Comparison of ENCODE assay signal across 7 mouse cellular contexts in genomic region chr1:43264407-43264889, GRCm38 (mm10).
DNase-seq lines count a peak whose midpoint lies in the region; ATAC-seq and TF ChIP-seq lines count a peak whose summit lies in the region.

No protein-coding gene starts in this region.

- H3K9me3 ChIP-seq in limb, embryonic 10.5 days (replicated peaks) = no peaks in the 10 kb centered on the region
- H3K9me3 ChIP-seq in midbrain, embryonic 15.5 days = no peaks in the 10 kb centered on the region

- no peaks in the 10 kb centered on the region for H3K27me3 ChIP-seq in heart, adult 2 months (ENCODE audit: control insufficient read depth, insufficient read depth, low read length)
- no peaks in the 10 kb centered on the region for H3K27me3 ChIP-seq in kidney, adult 2 months (replicated peaks; ENCODE audit: control insufficient read depth, insufficient read depth, low read length)
- no peaks in the 10 kb centered on the region for H3K27me3 ChIP-seq in limb, embryonic 10.5 days (ENCODE audit: low read depth, poor library complexity, severe bottlenecking)
- no peaks in the 10 kb centered on the region for H3K27me3 ChIP-seq in midbrain, embryonic 15.5 days (replicated peaks)
- no peaks in the 10 kb centered on the region for H3K27me3 ChIP-seq in spleen, adult 2 months (ENCODE audit: control insufficient read depth, insufficient read depth, low read length)

- peak overlapping the region; percentile 36 for H3K4me2 ChIP-seq in midbrain, embryonic 15.5 days

- H3K4me1 ChIP-seq in heart, adult 2 months (ENCODE audit: control insufficient read depth, insufficient read depth, low read length) = peaks cover 7% of the 10 kb centered on the region
- peaks cover 9% of the 10 kb centered on the region; the same call in 1 of the 2 replicates for H3K4me1 ChIP-seq in kidney, adult 2 months (ENCODE audit: control insufficient read depth, insufficient read depth, low read length)
- H3K4me1 ChIP-seq in limb, embryonic 10.5 days = peaks cover 2% of the 10 kb centered on the region; the same call in 1 of the 2 replicates
- no peaks in the 10 kb centered on the region for H3K4me1 ChIP-seq in midbrain, embryonic 15.5 days
- H3K4me1 ChIP-seq in spleen, adult 2 months (ENCODE audit: control insufficient read depth, insufficient read depth, insufficient read length) = no peaks in the 10 kb centered on the region

- peak; percentile 93 for TF ChIP-seq CTCF in heart, adult 2 months (IDR thresholded peaks at IDR 0.05)
- peak; percentile 67 for TF ChIP-seq CTCF in kidney, adult 2 months (conservative IDR thresholded peaks at IDR 0.05; ENCODE audit: insufficient read depth, insufficient read length, low read depth, low read length)
- TF ChIP-seq CTCF in spleen, adult 2 months (IDR thresholded peaks at IDR 0.05; ENCODE audit: extremely low read depth, insufficient read depth, insufficient read length, insufficient replicate concordance) = peak; percentile 62; the same call in 1 of the 2 replicates

- no peak overlapping the region for H3K9ac ChIP-seq in heart, adult 2 months (ENCODE audit: low read depth, low read length)
- no peak overlapping the region for H3K9ac ChIP-seq in midbrain, embryonic 15.5 days

- intact Hi-C loops in heart, adult 2 months (cut with DNase I) = loop anchor here (1.0 to 5.0 kb wide), 3 partner anchors 125 to 347 kb away; no protein-coding TSS in a partner anchor

- peak; percentile 86 for ATAC-seq in midbrain, embryonic 15.5 days (replicated peaks)

- H3K27ac ChIP-seq in heart, adult 2 months = peak overlapping the region; percentile 13; the same call in 1 of the 2 replicates
- no peak overlapping the region for H3K27ac ChIP-seq in kidney, adult 2 months (ENCODE audit: insufficient read depth, low read depth, low read length)
- peak overlapping the region; percentile 50; the same call in 1 of the 2 replicates for H3K27ac ChIP-seq in limb, embryonic 10.5 days
- H3K27ac ChIP-seq in midbrain, embryonic 15.5 days = peak overlapping the region; percentile 59; the same call in 1 of the 2 replicates
- H3K27ac ChIP-seq in spleen, adult 2 months (ENCODE audit: insufficient read depth, low read length) = no peak overlapping the region

- WGBS in heart, adult 2 months = 14% methylated on average over 5 of the region's 5 CpGs
- WGBS in kidney, adult 2 months = 6% methylated on average over 5 of the region's 5 CpGs
- WGBS in limb, embryonic 10.5 days = 22% methylated on average over 5 of the region's 5 CpGs
- WGBS in midbrain, embryonic 15.5 days = 18% methylated on average over 5 of the region's 5 CpGs
- 14% methylated on average over 5 of the region's 5 CpGs for WGBS in spleen, adult 2 months

- H3K79me2 ChIP-seq in heart, adult 2 months (replicated peaks; ENCODE audit: control insufficient read depth, insufficient read depth, low read length) = no peaks in the 10 kb centered on the region

- no peaks in the 10 kb centered on the region; the same call in 1 of the 2 replicates for H3K36me3 ChIP-seq in heart, adult 2 months (ENCODE audit: control insufficient read depth, insufficient read depth, low read length)
- H3K36me3 ChIP-seq in kidney, adult 2 months (ENCODE audit: control insufficient read depth, insufficient read depth, low read length) = no peaks in the 10 kb centered on the region
- no peaks in the 10 kb centered on the region for H3K36me3 ChIP-seq in limb, embryonic 10.5 days
- no peaks in the 10 kb centered on the region for H3K36me3 ChIP-seq in midbrain, embryonic 15.5 days (replicated peaks)
- H3K36me3 ChIP-seq in spleen, adult 2 months (ENCODE audit: control insufficient read depth, insufficient read depth, low read length) = no peaks in the 10 kb centered on the region

- no peak for TF ChIP-seq POLR2A in heart, adult 2 months (IDR thresholded peaks at IDR 0.05; ENCODE audit: insufficient read depth, low read depth, low read length)
- no peak for TF ChIP-seq POLR2A in kidney, adult 2 months (IDR thresholded peaks at IDR 0.05; ENCODE audit: low read depth, low read length)
- no peak for TF ChIP-seq POLR2A in spleen, adult 2 months (IDR thresholded peaks at IDR 0.05; ENCODE audit: low read depth, low read length)

- H3K4me3 ChIP-seq in heart, adult 2 months = no peak overlapping the region
- no peak overlapping the region for H3K4me3 ChIP-seq in kidney, adult 2 months (ENCODE audit: insufficient read depth, low read depth, low read length)
- H3K4me3 ChIP-seq in limb, embryonic 10.5 days = no peak overlapping the region
- no peak overlapping the region for H3K4me3 ChIP-seq in midbrain, embryonic 15.5 days
- H3K4me3 ChIP-seq in spleen, adult 2 months (ENCODE audit: extremely low read depth, insufficient read depth, insufficient read length) = no peak overlapping the region

- peak; percentile 32 for DNase-seq in adrenal gland, adult 8-10 months
- DNase-seq in embryo, embryonic 9.5 days (ENCODE audit: extremely low spot score) = peak; percentile 79
- peak; percentile 52 to 54 for DNase-seq in heart, adult 2 months
- DNase-seq in kidney, adult 2 months = peak; percentile 81
- peak; percentile 72 for DNase-seq in limb, embryonic 10.5 days (ENCODE audit: low spot score)
- peak; percentile 23 to 59 for DNase-seq in spleen, adult 2 months (ENCODE audit: low read depth in 1 of 2, low spot score in 2 of 2)

- 0 out of 2 replicates have a peak, but pooled peaks have one; percentile 22 for TF ChIP-seq EP300 in heart, adult 2 months (IDR thresholded peaks at IDR 0.05; ENCODE audit: insufficient read depth, low read depth, low read length)

Comparison
In these comparisons a context has a peak if more than half of its experiments do, and no peak if none do; other contexts are left out.
1. H3K27ac ChIP-seq: peak in heart, adult 2 months (single experiment), limb, embryonic 10.5 days (single experiment) and midbrain, embryonic 15.5 days (single experiment); none in kidney, adult 2 months (single experiment) and spleen, adult 2 months (single experiment).
2. Peak in every context shown above with its lines, with median percentiles within 50 percentile points of each other: DNase-seq and CTCF ChIP-seq.